Mouse (Mus musculus): ENCODE data around the gene Serbp1. TPM values are rescaled to one million over a fixed set of nuclear protein-coding genes. Genes with fewer than 3 reads are reported as not detected.
A peak's percentile ranks its signal among the peaks of the same experiment; 100 is the strongest.

Serbp1 gene
- polyA plus RNA-seq, 1 experiment from 2014 or later, result 487 TPM

DNA sequence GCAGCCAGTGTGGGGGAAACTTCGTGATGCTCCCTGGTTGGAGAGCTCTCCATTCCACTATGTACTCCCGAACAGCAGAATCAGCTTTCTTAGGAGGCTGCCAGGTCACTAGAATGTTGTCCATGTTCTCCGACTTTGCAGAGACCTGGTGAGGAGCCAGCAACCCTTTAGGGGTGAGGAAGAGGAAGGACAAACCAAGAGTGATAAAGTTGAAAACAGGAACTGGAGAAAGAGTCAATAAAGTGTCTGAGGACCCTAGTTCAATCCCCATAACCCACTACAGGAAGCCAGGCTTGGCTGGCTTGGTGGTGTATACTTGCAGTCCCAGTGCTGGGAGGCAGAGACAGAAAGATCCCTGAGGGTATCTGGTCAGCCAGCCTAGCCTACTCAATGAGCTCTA, 71.0 kb downstream of the Serbp1 start:
- no peaks in the 10 kb centered on the region for H3K9me3 ChIP-seq
- no peak for ATAC-seq (ENCODE audit: insufficient number of reproducible peaks, insufficient read depth, low FRiP score, low TSS enrichment)
- WGBS, result 78% methylated on average over 3 of the region's 3 CpGs

DNA sequence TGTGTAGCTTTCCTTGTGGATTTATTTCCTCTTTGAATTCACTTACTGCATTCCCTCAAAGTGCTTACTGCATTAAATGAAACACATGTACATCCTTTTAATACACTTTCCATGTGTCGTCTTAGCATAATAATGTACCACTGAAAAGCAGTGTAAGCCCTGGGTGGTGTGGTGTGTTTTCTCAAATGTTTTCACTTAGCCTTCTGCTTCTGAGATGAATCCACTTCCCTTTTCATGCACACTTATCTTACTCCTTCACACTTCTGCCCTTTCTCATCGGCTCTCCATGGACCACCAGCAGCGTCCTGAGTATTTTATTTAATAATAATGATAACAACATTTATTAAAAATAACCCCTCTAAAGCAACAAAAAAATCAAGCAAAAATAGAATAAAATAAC, 71.8 kb downstream of the Serbp1 start:
- Histone ChIP-seq H3K27ac (no peak overlapping the region), H3K9me3 (no peaks in the 10 kb centered on the region), H3K4me2 (replicated peaks) (no peak overlapping the region), H3K4me3 (no peak overlapping the region), H3K27me3 (no peaks in the 10 kb centered on the region), H3K36me3 (no peaks in the 10 kb centered on the region), H3K4me1 (no peaks in the 10 kb centered on the region), H3K9ac (no peak overlapping the region)
- no peak for ATAC-seq (ENCODE audit: insufficient number of reproducible peaks, insufficient read depth, low FRiP score, low TSS enrichment)
- WGBS, result 72% methylated on average over 3 of the region's 3 CpGs

More for the DNA sequence above, 71.0 kb downstream of the Serbp1 start:
- H3K36me3 ChIP-seq, result no peaks in the 10 kb centered on the region
- no peaks in the 10 kb centered on the region for H3K4me1 ChIP-seq
- no peaks in the 10 kb centered on the region for H3K27me3 ChIP-seq
- no peak overlapping the region for H3K27ac ChIP-seq
- no peak overlapping the region for H3K9ac ChIP-seq
- H3K4me2 ChIP-seq (replicated peaks), result no peak overlapping the region
- H3K4me3 ChIP-seq, result no peak overlapping the region

DNA sequence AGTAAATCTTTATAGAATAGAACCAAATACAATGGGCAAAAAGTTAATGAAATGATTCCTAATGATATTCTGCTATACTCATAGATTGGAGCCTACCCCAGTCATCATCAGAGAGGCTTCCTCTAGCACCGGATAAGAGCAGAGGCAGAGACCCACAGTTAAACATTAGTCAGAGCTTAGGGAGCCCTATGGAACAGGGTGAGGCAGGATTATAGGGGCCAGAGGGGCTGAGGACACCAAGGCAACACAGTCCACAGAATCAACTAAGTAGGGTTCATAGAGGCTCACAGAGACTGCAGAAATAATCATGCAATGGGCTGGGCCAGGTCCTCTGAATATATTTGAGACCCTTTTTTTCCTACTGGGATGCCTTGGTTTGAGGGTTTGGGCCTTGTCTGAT, 76.7 kb downstream of the Serbp1 start:
- ATAC-seq (ENCODE audit: insufficient number of reproducible peaks, insufficient read depth, low FRiP score, low TSS enrichment), result no peak
- Histone ChIP-seq H3K36me3 (no peaks in the 10 kb centered on the region), H3K4me2 (replicated peaks) (no peak overlapping the region), H3K4me1 (no peaks in the 10 kb centered on the region), H3K4me3 (no peak overlapping the region), H3K27ac (no peak overlapping the region), H3K9me3 (no peaks in the 10 kb centered on the region), H3K9ac (no peak overlapping the region), H3K27me3 (no peaks in the 10 kb centered on the region)
- WGBS, result 75% methylated on average over 1 of the region's 1 CpGs

DNA sequence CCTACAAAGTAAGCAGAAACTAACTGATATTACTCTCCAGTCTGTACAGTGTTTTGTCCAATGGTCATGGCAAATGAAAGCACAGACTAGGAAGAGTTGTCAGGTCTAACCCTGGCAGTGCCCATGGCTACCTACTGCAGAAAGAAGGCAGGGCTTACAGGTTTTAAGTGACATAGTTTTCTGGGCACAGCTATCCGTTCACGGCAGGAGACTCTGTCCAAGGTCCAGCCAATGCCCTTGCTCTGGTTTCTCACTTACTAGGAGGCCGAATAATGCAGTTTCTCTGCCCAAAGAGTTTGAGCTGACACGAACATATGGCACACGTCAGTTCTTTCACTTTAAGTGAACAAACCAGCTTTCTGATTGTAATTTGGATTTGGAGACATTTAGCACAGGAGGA, 79.1 kb downstream of the Serbp1 start:
- Histone ChIP-seq H3K4me2 (replicated peaks) (no peak overlapping the region), H3K9ac (no peak overlapping the region), H3K27ac (no peak overlapping the region), H3K4me1 (no peaks in the 10 kb centered on the region), H3K36me3 (no peaks in the 10 kb centered on the region), H3K4me3 (no peak overlapping the region), H3K9me3 (no peaks in the 10 kb centered on the region), H3K27me3 (no peaks in the 10 kb centered on the region)
- 66% methylated on average over 5 of the region's 5 CpGs for WGBS
- ATAC-seq (ENCODE audit: insufficient number of reproducible peaks, insufficient read depth, low FRiP score, low TSS enrichment), result no peak

DNA sequence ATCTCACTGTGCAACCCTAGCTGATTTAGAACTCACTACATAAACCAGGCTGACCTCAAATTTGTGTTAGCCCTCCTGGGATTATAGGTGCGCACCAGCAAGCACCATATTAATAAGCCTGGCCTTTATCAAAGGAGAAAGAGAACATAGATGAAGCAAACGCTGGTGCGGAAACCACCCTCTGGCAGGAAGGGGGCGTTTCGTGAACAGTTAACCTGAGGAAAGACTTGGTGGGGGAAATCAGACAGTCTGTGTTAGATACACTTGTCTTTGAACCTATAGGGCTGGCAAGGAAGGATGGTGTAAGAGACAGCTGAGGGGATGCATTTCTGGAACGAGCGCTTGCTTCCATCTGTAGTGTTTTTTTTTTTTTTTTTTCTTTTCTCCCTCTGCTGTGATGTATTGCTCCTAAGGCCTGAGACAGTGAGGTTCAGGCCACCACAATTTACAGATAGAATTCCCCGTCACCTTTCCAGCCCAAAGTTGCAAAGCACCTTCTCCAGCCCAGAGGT, 79.9 kb downstream of the Serbp1 start:
- Histone ChIP-seq H3K4me3 (no peak overlapping the region), H3K4me1 (no peaks in the 10 kb centered on the region), H3K9me3 (no peaks in the 10 kb centered on the region), H3K9ac (no peak overlapping the region), H3K4me2 (replicated peaks) (no peak overlapping the region), H3K36me3 (no peaks in the 10 kb centered on the region), H3K27me3 (no peaks in the 10 kb centered on the region), H3K27ac (no peak overlapping the region)
- no peak for ATAC-seq (ENCODE audit: insufficient number of reproducible peaks, insufficient read depth, low FRiP score, low TSS enrichment)
- WGBS, result 81% methylated on average over 8 of the region's 8 CpGs

DNA sequence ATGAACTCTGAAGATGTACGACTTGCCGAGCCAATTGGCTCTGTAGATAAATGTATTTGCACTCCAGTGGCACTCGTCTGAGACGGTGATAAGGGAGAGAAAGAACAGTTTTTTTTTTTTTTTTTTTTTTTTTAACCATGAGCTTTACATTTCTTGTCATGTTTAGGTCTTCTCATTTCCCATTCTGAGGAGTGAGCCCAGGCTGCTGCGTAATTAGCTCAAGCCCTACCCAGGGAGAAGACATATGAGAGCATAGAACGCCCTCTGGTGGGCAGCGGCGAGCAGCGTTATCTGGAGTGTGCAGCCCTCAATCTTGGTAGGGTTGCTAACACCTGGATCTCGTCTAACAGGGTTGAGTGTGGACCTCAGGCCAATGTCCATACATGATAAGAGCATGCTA, 80.5 kb downstream of the Serbp1 start:
- 0 out of 2 replicates have a peak, but pooled peaks have one; percentile 56 for ATAC-seq (ENCODE audit: insufficient number of reproducible peaks, insufficient read depth, low FRiP score, low TSS enrichment)
- Histone ChIP-seq H3K36me3 (no peaks in the 10 kb centered on the region), H3K27me3 (no peaks in the 10 kb centered on the region), H3K4me3 (no peak overlapping the region), H3K4me2 (replicated peaks) (no peak overlapping the region), H3K9me3 (no peaks in the 10 kb centered on the region), H3K4me1 (no peaks in the 10 kb centered on the region), H3K9ac (no peak overlapping the region), H3K27ac (no peak overlapping the region)
- 30% methylated on average over 10 of the region's 10 CpGs for WGBS

DNA sequence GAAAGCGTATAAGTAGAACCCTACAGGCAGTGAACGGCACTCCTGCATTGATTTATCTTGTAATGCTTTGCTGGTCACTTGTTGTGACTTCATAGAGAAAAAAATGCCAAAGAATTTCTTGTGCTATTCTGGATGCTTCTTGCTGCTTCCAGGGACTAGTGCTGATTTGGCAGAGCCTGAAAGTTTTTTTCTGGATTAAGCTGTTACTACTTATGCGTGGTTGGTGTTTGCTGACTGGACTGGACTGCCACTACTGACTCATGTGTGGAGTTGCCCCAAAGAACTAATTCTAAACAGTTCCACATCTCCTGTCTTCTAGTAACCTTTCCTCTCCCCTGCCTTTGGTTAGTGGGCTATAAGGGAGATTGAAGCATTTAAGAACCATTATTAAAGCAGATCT, 85.8 kb downstream of the Serbp1 start:
- H3K9me3 ChIP-seq, result no peaks in the 10 kb centered on the region
- no peaks in the 10 kb centered on the region for H3K4me1 ChIP-seq
- WGBS, result 86% methylated on average over 3 of the region's 3 CpGs
- H3K4me3 ChIP-seq, result no peak overlapping the region
- no peak for ATAC-seq (ENCODE audit: insufficient number of reproducible peaks, insufficient read depth, low FRiP score, low TSS enrichment)
- H3K4me2 ChIP-seq (replicated peaks), result no peak overlapping the region
- no peaks in the 10 kb centered on the region for H3K36me3 ChIP-seq
- H3K9ac ChIP-seq, result no peak overlapping the region
- no peaks in the 10 kb centered on the region for H3K27me3 ChIP-seq
- no peak overlapping the region for H3K27ac ChIP-seq

DNA sequence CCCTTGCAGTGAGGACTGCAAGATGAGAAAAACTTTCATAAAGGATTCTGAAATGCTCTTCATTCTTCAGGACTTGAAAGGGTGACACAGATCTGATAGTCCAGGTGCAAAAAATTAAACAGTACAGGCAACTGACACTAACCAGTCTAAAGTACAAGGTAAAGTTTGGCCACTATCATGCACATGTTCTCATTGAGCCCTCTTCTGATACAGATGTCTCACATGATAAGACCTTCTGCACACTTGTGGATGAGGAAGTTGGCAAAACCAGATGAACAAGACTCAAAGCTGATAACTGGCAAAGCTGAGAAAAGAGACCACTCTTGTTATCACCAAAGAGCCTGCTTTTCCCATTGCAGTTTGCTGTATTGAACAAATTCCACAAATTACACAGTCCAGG, 100.0 kb downstream of the Serbp1 start:
- Histone ChIP-seq H3K4me3 (no peak overlapping the region), H3K4me1 (no peaks in the 10 kb centered on the region)
- ATAC-seq (ENCODE audit: insufficient number of reproducible peaks, insufficient read depth, low FRiP score, low TSS enrichment), result no peak

DNA sequence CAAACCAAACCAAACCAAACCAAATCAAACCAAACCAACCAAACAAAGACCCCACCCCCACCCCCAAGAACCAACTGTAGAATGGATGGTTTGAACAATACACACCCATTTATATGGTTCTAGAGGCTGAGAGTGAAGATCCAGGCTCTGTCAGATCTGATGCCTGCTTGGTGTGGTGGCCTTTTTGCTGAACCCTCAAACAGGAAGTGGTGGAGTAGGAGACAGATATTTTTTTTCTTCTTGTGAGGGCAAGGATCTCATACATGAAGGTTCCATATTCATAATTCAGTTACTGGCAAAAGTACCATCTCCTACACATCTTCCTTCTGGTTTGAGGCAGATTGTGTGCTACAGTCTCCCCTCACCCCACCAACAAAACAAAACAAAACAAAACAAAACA, 101.5 kb downstream of the Serbp1 start:
- H3K4me2 ChIP-seq (replicated peaks), result no peak overlapping the region
- H3K27me3 ChIP-seq, result no peaks in the 10 kb centered on the region
- H3K9ac ChIP-seq, result no peak overlapping the region
- H3K36me3 ChIP-seq, result no peaks in the 10 kb centered on the region
- H3K9me3 ChIP-seq, result no peaks in the 10 kb centered on the region
- H3K4me1 ChIP-seq, result no peaks in the 10 kb centered on the region
- H3K4me3 ChIP-seq, result no peak overlapping the region
- no peak for ATAC-seq (ENCODE audit: insufficient number of reproducible peaks, insufficient read depth, low FRiP score, low TSS enrichment)
- no peak overlapping the region for H3K27ac ChIP-seq

More for the DNA sequence above, 100.0 kb downstream of the Serbp1 start:
- H3K9ac ChIP-seq, result no peak overlapping the region
- H3K9me3 ChIP-seq, result no peaks in the 10 kb centered on the region
- no peak overlapping the region for H3K4me2 ChIP-seq (replicated peaks)
- H3K36me3 ChIP-seq, result no peaks in the 10 kb centered on the region
- H3K27ac ChIP-seq, result no peak overlapping the region
- no peaks in the 10 kb centered on the region for H3K27me3 ChIP-seq

Other genes starting within 250 kb of the Serbp1 start
- 25.8 and 33.0 TPM in 2 replicates for gene Gadd45a, start 200.7 kb upstream of the Serbp1 start, polyA plus RNA-seq (2016; fragmentation: Nextera tagmentation; extraction: Ambion mirVana)
- 0.14 TPM in 1 of 2 replicates, not detected in the other for gene Il12rb2, start 138.0 kb downstream of the Serbp1 start, polyA plus RNA-seq (2016; fragmentation: Nextera tagmentation; extraction: Ambion mirVana)

All from embryonic facial prominence, embryonic 12.5 days (tissue).